Mouse (Mus musculus) CH12.LX (cell line): ENCODE results near the gene Cnst.

Experiments
- CHD1 ChIP-seq: IDR thresholded peaks from 2 replicates; pipeline ENCODE4 v1.6.1; 2012; ENCODE audit warnings: low read depth, low read length, improper control_type of control experiment, inconsistent platforms
- CTCF ChIP-seq, 2 experiments: IDR thresholded peaks in 1 of 2; conservative IDR thresholded peaks in 1 of 2; 2 replicates each; pipeline ENCODE4 v1.5.1; 2011 to 2012; ENCODE audit warnings: low read depth in 2 of 2, low read length in 2 of 2, improper control_type of control experiment in 1 of 2, inconsistent platforms in 1 of 2, mild to moderate bottlenecking in 1 of 2, moderate library complexity in 1 of 2
- EP300 ChIP-seq: IDR thresholded peaks from 2 replicates; pipeline ENCODE4 v1.6.1; 2011; ENCODE audit warnings: low read length, improper control_type of control experiment
- MAFK ChIP-seq: IDR thresholded peaks from 2 replicates; pipeline ENCODE4 v1.6.1; 2011; ENCODE audit warnings: low read length, improper control_type of control experiment; ENCODE audit not compliant: insufficient replicate concordance
- MAX ChIP-seq: IDR thresholded peaks from 2 replicates; pipeline ENCODE4 v1.6.1; 2011; ENCODE audit warnings: low read length, improper control_type of control experiment
- MXI1 ChIP-seq: IDR thresholded peaks from 2 replicates; pipeline ENCODE4 v1.6.1; 2011; ENCODE audit warnings: mild to moderate bottlenecking, low read depth, low read length, improper control_type of control experiment
- NRF1 ChIP-seq: IDR thresholded peaks from 2 replicates; pipeline ENCODE4 v1.6.1; 2014; ENCODE audit warnings: low read depth, mild to moderate bottlenecking, inconsistent platforms, low read length, improper control_type of control experiment, moderate library complexity
- RCOR1 ChIP-seq: conservative IDR thresholded peaks from 2 replicates; pipeline ENCODE4 v1.6.1; 2012; ENCODE audit warnings: low read depth, mild to moderate bottlenecking, inconsistent platforms, low read length, improper control_type of control experiment

GRCm38 (mm10) chr1:179510546-179511340 lies 35.4 kb upstream of the Cnst start:
- TF ChIP-seq MXI1 (no peak), MAFK (no peak), EP300 (no peak), CTCF (conservative IDR thresholded peaks at IDR 0.05 in 1 of 2, IDR thresholded peaks at IDR 0.05 in 1 of 2; ENCODE audit: low read depth in 2 of 2, low read length in 2 of 2) (no peak), NRF1 (no peak), MAX (no peak), RCOR1 (no peak), CHD1 (no peak)
